Mouse (Mus musculus): ENCODE measurements at regions not wholly inside any gene's neighbourhood (a gene's known extent, or its start where the extent isn't known, plus 50 kb on each side); places are given as distances from the start of the nearest gene placed in this dataset.

- DNase-seq, result peak; percentile 7
These were observed 318.6 kb upstream of the Usp25 start for GRCm38 (mm10) chr16:76694913-76695312.

DNA sequence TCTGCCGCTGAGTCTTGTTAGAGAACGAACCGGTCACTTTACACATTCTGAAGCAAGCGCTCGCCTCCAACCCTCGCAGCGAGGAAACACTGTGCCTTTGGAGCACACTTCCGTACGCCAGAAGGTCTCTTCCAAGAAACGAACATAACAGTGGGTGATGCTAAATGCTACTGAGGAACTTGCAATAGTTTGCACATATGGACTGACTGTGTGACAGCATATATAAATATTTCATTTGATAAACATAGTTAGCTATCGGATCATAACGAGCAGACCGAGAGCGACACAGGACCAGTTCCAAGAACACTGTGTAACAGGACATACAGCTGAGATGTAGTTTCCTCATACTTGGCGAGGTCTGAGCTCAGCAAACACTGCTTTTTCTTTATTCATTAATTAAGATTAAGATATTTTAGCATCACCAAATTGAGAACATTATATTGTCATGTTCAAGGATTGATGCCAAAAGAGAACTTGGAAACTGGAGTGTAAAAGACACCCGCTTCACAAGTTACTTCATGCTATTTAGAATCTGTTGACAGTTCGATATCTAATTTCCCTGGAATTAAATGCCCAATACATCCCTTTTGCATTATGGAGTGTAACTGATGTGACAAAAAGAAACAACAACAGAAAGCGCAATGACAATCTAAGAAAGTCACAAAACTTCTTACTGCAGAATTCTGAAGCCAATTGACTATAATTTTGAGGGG, 314.3 kb upstream of the Nrip1 start:
- DNase-seq, result peak; percentile 7

DNA sequence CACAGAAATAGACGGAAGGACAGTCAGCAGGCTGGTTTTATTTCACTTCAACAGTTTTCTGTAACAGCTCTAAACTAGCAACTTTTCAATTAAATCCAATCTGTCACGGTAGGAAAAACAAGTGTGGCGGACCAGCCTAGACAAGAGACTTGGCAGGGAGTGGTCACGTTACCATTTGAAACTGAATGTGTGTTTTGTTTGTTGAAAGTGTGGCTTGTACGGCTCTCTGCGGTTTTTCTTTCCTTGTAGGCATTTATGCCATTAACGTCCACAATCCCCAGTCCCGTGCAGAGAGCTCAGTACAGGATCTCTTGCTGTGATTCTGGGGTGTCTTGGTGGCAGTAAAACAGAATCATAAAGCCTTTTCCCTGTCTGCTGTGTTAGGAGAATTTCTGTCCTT, 311.9 kb upstream of the Nrip1 start:
- no peak for DNase-seq

- DNase-seq, result peak; percentile 39
These were observed 306.7 kb upstream of the Nrip1 start for GRCm38 (mm10) chr16:76680061-76680911.

DNA sequence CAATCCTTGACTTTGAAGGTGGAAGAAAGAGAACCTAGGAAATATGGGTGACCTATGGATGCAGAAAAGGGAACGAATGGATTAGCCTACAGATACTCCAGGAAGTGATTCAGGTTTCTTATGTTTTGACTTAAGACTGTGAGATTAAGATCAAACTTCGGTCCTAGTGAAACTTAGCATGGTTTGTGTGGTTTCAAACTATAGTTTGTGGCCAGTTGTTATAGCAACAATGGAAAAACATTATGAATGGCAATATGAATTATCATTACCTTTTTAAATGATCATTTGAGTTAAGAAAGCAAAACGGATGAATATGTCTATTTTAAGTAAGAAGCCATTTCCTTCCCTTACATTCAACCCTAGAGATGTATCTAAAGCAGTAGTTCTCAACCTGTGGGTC, 305.3 kb upstream of the Nrip1 start:
- DNase-seq, result no peak

- no peak for DNase-seq
These were observed 296.2 kb upstream of the Nrip1 start for GRCm38 (mm10) chr16:76669795-76670194.

DNA sequence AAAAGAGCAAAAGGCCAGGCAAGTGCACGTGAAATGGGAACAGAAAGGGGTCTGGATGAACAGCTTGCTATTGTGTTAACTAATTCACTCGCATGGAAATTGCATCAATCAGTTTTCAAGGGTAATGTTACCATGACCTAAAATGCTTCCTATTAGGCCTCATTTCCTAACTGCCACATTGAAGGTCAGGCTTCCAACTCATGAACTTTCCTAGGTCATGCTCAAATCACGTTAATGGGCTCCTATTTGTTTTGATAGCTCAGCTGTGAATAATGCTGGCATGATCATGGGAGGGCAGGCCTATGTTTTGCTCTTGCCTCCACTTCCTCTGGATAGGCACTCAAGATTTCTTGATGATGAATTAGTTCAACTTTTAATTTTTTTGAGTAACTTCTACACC, 293.4 kb upstream of the Nrip1 start:
- DNase-seq, result no peak

DNA sequence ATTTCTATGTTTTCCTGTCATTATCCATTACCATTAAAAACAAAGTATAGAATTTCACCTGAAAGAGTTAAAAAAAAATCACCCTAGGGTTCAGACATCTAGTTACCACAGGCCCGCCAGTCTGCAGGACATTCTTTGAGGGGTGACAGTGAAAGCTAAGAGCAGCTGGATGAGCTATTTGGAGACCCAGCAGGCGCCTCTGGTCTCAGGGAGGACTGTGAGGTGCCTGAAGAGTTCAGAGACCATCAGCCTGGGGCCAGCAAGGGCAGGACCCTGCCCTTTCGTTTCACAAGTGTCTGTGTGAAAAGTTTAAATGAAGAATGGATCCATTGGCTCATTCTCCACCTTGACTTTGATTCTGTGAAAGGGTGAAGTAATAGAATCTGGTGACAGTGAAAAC, 281.5 kb upstream of the Nrip1 start:
- no peak for DNase-seq

DNA sequence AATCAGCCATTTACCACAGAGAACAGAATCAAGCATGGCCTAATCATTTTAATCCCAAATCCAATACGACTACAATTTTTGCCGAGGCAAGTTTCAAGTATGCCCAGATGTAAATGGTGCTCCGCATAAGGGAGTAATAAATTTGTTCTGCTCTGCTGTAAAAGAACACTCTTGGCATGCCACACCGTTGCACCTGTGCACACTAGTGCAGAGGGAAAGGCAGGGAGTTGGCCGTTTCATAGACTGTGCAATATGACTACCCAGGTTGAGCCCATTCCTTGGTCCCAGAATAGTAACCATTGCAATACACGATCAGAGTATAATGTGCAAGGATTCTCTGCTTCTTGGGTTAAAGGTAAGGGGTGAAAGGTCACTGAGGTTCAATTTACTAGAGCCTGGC, 270.7 kb upstream of the Nrip1 start:
- no peak for DNase-seq

DNA sequence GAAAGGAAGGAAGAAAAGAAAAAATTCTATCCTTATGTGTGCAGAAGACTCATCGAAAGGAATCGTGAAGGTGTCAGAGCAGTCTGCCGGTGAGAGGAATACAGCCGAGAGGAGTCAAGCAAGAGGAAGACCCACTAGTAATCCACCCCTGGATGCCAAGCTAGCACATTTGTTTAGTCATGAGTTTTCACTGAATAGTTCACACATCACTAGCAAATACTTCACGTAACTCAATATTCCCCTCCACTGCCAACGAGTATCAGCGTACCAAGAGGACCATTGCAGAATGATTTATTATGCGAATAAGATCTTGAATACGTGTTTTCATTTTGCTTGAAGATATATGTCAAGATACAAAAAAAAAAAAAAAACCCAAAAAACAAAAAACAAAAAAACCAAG, 270.2 kb upstream of the Nrip1 start:
- no peak for DNase-seq

GRCm38 (mm10) chr16:76635169-76635568, 261.5 kb upstream of the Nrip1 start:
- DNase-seq, result no peak

DNA sequence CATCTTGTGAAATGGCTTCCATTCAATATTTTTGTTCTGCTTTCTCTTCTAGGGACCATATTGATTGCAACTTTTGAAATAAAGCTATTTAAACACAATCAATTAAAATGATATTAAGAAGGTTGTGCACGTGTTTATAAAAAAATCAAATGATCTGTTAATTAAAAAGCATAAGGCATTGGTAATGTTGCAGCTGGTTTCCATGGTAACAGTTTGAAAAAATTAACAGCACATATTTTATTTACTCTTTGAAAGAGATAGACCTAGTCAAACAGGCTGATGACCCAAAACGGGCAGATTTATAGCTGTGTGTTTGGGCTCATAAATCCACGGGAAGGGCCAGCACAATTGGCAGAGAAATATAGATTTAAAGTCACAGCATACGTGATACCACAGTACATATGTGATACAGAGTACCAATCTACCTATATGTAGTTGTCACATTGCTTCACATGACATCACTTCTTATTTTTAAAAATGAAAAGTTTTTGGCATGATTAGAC, 260.6 kb upstream of the Nrip1 start:
- DNase-seq, result no peak

- no peak for DNase-seq
These were observed 252.5 kb upstream of the Nrip1 start for GRCm38 (mm10) chr16:76626142-76626541.

DNA sequence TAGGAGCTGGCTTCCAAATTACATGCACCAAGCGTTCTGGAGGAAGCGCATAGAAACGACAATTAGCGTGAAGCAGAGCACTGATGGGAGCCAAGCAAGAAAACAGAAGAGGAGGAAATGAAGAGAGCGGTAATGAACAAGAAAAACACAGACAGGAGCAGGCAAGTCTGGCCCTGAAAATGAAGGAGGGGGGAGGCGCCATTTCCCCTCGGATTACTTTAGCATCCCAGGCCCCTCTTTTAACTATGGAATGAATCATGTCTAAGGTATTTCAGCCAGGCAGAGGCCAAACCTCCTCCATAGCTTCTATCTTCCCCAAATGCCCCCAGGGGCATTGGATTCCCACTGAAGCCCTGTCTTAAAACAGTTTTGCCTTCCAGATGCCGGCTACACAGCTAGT, 248.1 kb upstream of the Nrip1 start:
- DNase-seq, result no peak

DNA sequence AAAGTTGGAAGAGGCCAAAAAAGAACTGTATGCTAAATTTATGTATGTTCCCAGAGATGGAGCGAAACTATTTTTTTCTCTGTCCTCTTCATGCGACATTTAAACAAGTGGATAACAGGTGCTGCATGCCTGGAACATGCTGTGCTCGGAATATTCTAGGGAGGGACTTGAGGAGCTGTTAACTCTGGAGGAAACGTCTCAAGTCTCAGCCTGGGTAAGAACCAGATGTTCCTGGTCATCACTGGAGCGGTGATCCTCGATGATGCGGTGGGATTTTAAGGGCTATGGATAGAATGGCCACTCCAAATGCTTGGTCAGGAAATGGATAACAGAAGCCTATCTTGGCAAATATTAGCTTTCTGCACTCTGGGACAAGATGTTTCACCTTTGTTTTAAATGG, 244.7 kb upstream of the Nrip1 start:
- no peak for DNase-seq

GRCm38 (mm10) chr16:76611061-76611460, 237.4 kb upstream of the Nrip1 start:
- no peak for DNase-seq

DNA sequence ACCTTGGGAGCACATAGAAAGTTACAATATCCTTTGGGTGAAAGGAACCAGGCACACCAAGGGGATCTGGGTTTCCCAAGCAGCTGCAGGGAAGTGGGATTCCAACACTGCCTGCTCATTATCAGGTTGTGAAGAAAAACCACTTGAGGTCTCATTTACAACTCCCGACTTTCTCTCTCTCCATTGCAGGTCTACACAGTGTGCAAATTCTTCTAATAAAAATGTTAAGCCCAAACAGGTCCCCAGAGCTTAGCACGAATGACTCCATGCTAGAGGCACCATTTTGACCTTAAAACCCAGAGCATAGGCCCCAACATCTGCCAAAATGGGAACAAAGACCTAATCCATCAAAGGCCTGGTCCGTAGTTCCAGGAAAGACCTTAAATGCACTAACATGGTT, 231.3 kb upstream of the Nrip1 start:
- DNase-seq, result no peak

- DNase-seq, result no peak
These were observed 230.2 kb upstream of the Nrip1 start for GRCm38 (mm10) chr16:76603846-76604258.

DNA sequence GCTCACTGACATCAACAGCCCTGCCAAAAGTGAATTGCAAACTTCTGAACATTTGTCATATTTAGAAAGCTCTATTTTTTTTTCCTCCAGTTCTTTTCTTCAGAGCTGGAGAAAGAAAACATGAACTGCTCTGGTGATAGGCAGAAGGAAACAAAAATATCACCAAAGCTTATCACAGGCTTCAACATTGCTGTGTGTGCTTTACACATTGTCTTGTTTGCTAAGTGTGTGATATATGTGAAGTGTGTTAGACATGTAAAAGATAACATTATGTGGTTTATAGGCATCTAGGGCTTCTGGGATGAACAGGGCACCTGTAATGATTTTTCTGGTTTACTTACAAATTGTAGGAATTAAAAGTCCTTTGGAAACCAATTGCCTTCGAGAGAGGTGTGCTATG, 229.8 kb upstream of the Nrip1 start:
- DNase-seq, result no peak

DNA sequence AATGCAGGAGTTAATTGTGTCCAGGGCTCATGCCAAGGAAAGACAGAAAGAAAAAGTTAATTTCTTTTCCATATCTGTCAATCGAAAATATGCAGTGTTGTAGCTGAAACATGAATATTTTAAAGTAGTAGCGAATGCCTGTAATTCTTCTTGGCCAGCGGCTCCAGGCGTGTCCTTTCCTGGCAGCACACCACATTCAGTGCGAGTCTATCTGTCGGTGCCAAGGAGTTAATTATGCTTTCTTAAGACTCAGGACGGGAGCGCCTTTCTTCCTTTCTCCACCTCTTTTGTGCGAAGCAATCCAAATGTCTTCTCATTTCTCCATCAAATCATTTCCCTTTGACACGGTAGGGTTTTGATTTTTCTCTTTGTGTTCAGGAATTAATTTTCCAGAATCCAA, 226.5 kb upstream of the Nrip1 start:
- peak; percentile 21 for DNase-seq

- peak; percentile 37 for DNase-seq
These were observed 218.5 kb upstream of the Nrip1 start for GRCm38 (mm10) chr16:76591956-76592768.

GRCm38 (mm10) chr16:76589791-76590190, 216.2 kb upstream of the Nrip1 start:
- DNase-seq, result no peak

GRCm38 (mm10) chr16:76577206-76577605, 203.6 kb upstream of the Nrip1 start:
- DNase-seq, result no peak

All from lung, postnatal 10 days (tissue).